Mouse (Mus musculus) hindbrain, embryonic 11.5 days (tissue): Measurements from ENCODE around the gene Prr12. TPM values are rescaled to one million over a fixed set of nuclear protein-coding genes. Genes with fewer than 3 reads are reported as not detected.
A peak's percentile ranks its signal among the peaks of the same experiment; 100 is the strongest.

Experiments
- ATAC-seq: fragments of 200-750 bp; cut with Nextera tagmentation; 2 replicates; pipeline ENCODE4 v1.8.0; 2017; ENCODE audit warnings: mild to moderate bottlenecking, moderate TSS enrichment, moderate library complexity; ENCODE audit not compliant: low FRiP score
- DNase-seq: peaks from one replicate; pipeline ENCODE4 v3.0.0-alpha.2; 2015; ENCODE audit warnings: low spot score
- H3K27ac ChIP-seq: fragments of 300-500 bp; sonication (generic); 2 replicates; pipeline ENCODE4 v1.5.1; 2014; ENCODE audit warnings: mild to moderate bottlenecking, low read depth, low read length
- H3K27me3 ChIP-seq: fragments of 300-500 bp; sonication (generic); 2 replicates; pipeline ENCODE4 v1.6.1; 2014; ENCODE audit warnings: mild to moderate bottlenecking, low read length, moderate library complexity, mixed read lengths; ENCODE audit not compliant: control insufficient read depth, insufficient read depth
- H3K36me3 ChIP-seq: fragments of 300-500 bp; sonication (generic); 2 replicates; pipeline ENCODE4 v1.6.1; 2014; ENCODE audit warnings: mild to moderate bottlenecking, low read length, moderate library complexity, mixed read lengths; ENCODE audit not compliant: control insufficient read depth, insufficient read depth
- H3K4me1 ChIP-seq: fragments of 300-500 bp; sonication (generic); replicated peaks from 2 replicates; pipeline ENCODE4 v1.6.1; 2014; ENCODE audit warnings: low read length, mixed read lengths; ENCODE audit not compliant: control insufficient read depth, insufficient read depth
- H3K4me2 ChIP-seq: fragments of 300-500 bp; sonication (generic); replicated peaks from 2 replicates; pipeline ENCODE4 v1.6.1; 2014; ENCODE audit warnings: mild to moderate bottlenecking, low read depth, low read length
- H3K4me3 ChIP-seq: fragments of 300-500 bp; sonication (generic); 2 replicates; pipeline ENCODE4 v1.5.1; 2014; ENCODE audit warnings: low read depth, low read length
- H3K9ac ChIP-seq: fragments of 300-500 bp; sonication (generic); 2 replicates; pipeline ENCODE4 v1.6.1; 2014; ENCODE audit warnings: low read depth, low read length
- H3K9me3 ChIP-seq: fragments of 300-500 bp; sonication (generic); 2 replicates; pipeline ENCODE4 v1.6.1; 2016; ENCODE audit warnings: low read length; ENCODE audit not compliant: control insufficient read depth
- WGBS: fragments of 180-500 bp; shearing (Covaris S2); extraction: QIAGEN DNeasy Blood & Tissue Kit; methylation state at CpG from one replicate; pipeline ENCODE4 v1.1.7; 2014; 5-methylcytosine and 5-hydroxymethylcytosine counted together
- polyA plus RNA-seq: library from polyadenylated mRNA; unstranded; fragments of >200 nt; fragmentation: Nextera tagmentation; extraction: Ambion mirVana; gene quantifications from 2 replicates; pipeline ENCODE4 v1.2.1, GENCODE M21; 2014

The Prr12 gene
- polyA plus RNA-seq, 1 experiment from 2014 or later = 16.0 TPM

GRCm38 (mm10) chr7:45040851-45041250 is 11.8 kb downstream of the Prr12 start:
- ATAC-seq (no peak), DNase-seq (no peak)
- Histone ChIP-seq H3K9ac (no peak overlapping the region), H3K4me1 (no peaks in the 10 kb centered on the region), H3K36me3 (peaks cover 37% of the 10 kb centered on the region), H3K27me3 (no peaks in the 10 kb centered on the region), H3K4me3 (no peak overlapping the region), H3K9me3 (no peaks in the 10 kb centered on the region), H3K4me2 (no peak overlapping the region), H3K27ac (no peak overlapping the region)
- WGBS = 92% methylated on average over 9 of the region's 9 CpGs

GRCm38 (mm10) chr7:45038411-45038810 is 14.3 kb downstream of the Prr12 start:
- Histone ChIP-seq H3K4me1 (no peaks in the 10 kb centered on the region), H3K9ac (no peak overlapping the region), H3K4me3 (no peak overlapping the region), H3K27ac (no peak overlapping the region), H3K9me3 (no peaks in the 10 kb centered on the region), H3K27me3 (no peaks in the 10 kb centered on the region), H3K36me3 (peaks cover 39% of the 10 kb centered on the region), H3K4me2 (no peak overlapping the region)
- ATAC-seq (no peak), DNase-seq (no peak)
- 96% methylated on average over 9 of the region's 9 CpGs for WGBS

GRCm38 (mm10) chr7:45037720-45038361 is 14.8 kb downstream of the Prr12 start:
- no peak for ATAC-seq
- Histone ChIP-seq H3K27ac (no peak overlapping the region), H3K27me3 (no peaks in the 10 kb centered on the region), H3K4me2 (no peak overlapping the region), H3K9ac (no peak overlapping the region), H3K4me1 (no peaks in the 10 kb centered on the region), H3K9me3 (no peaks in the 10 kb centered on the region), H3K36me3 (peaks cover 35% of the 10 kb centered on the region), H3K4me3 (no peak overlapping the region)
- 75% methylated on average over 7 of the region's 7 CpGs for WGBS
- DNase-seq = peak; percentile 63

- Histone ChIP-seq H3K4me2 (no peak overlapping the region), H3K9ac (no peak overlapping the region)
- WGBS = 93% methylated on average over 11 of the region's 11 CpGs
Observed at GRCm38 (mm10) chr7:45036702-45037101, 16.0 kb downstream of the Prr12 start.

GRCm38 (mm10) chr7:45035631-45036030 is 17.1 kb downstream of the Prr12 start:
- Histone ChIP-seq H3K4me2 (no peak overlapping the region), H3K36me3 (peaks cover 35% of the 10 kb centered on the region), H3K9ac (no peak overlapping the region), H3K4me3 (no peak overlapping the region), H3K27ac (no peak overlapping the region), H3K4me1 (no peaks in the 10 kb centered on the region), H3K27me3 (no peaks in the 10 kb centered on the region), H3K9me3 (no peaks in the 10 kb centered on the region)
- no peak for DNase-seq
- WGBS = 95% methylated on average over 3 of the region's 3 CpGs
- no peak for ATAC-seq

More at GRCm38 (mm10) chr7:45036702-45037101, 16.0 kb downstream of the Prr12 start:
- DNase-seq (no peak), ATAC-seq (no peak)
- Histone ChIP-seq H3K9me3 (no peaks in the 10 kb centered on the region), H3K36me3 (peaks cover 37% of the 10 kb centered on the region), H3K27me3 (no peaks in the 10 kb centered on the region), H3K4me3 (no peak overlapping the region), H3K27ac (no peak overlapping the region), H3K4me1 (no peaks in the 10 kb centered on the region)

GRCm38 (mm10) chr7:45033722-45034359 is 18.8 kb downstream of the Prr12 start:
- ATAC-seq = no peak
- no peaks in the 10 kb centered on the region for H3K27me3 ChIP-seq
- no peak overlapping the region for H3K4me3 ChIP-seq
- no peak overlapping the region for H3K4me2 ChIP-seq
- peaks cover 35% of the 10 kb centered on the region for H3K36me3 ChIP-seq
- H3K27ac ChIP-seq = no peak overlapping the region
- no peaks in the 10 kb centered on the region for H3K4me1 ChIP-seq
- WGBS = 92% methylated on average over 18 of the region's 19 CpGs
- H3K9ac ChIP-seq = no peak overlapping the region
- DNase-seq = no peak
- no peaks in the 10 kb centered on the region for H3K9me3 ChIP-seq

GRCm38 (mm10) chr7:45030857-45031256 is 21.8 kb downstream of the Prr12 start:
- H3K9ac ChIP-seq = no peak overlapping the region
- no peaks in the 10 kb centered on the region for H3K4me1 ChIP-seq
- H3K27ac ChIP-seq = no peak overlapping the region
- H3K4me3 ChIP-seq = no peak overlapping the region
- H3K27me3 ChIP-seq = no peaks in the 10 kb centered on the region
- H3K4me2 ChIP-seq = no peak overlapping the region
- DNase-seq = no peak
- WGBS = 98% methylated on average over 8 of the region's 8 CpGs
- peaks cover 39% of the 10 kb centered on the region for H3K36me3 ChIP-seq
- no peaks in the 10 kb centered on the region for H3K9me3 ChIP-seq
- ATAC-seq = no peak

- no peak overlapping the region for H3K4me2 ChIP-seq
- no peaks in the 10 kb centered on the region for H3K9me3 ChIP-seq
- no peak overlapping the region for H3K27ac ChIP-seq
- 90% methylated on average over 6 of the region's 6 CpGs for WGBS
- no peak for DNase-seq
- no peaks in the 10 kb centered on the region for H3K27me3 ChIP-seq
- no peaks in the 10 kb centered on the region for H3K4me1 ChIP-seq
- H3K36me3 ChIP-seq = peaks cover 39% of the 10 kb centered on the region
- no peak overlapping the region for H3K4me3 ChIP-seq
- no peak for ATAC-seq
- no peak overlapping the region for H3K9ac ChIP-seq
Observed at GRCm38 (mm10) chr7:45029995-45030394, 22.7 kb downstream of the Prr12 start.

GRCm38 (mm10) chr7:45028351-45028750 is 24.3 kb downstream of the Prr12 start:
- no peak overlapping the region for H3K27ac ChIP-seq
- no peak overlapping the region for H3K4me2 ChIP-seq
- H3K4me1 ChIP-seq = no peaks in the 10 kb centered on the region
- H3K36me3 ChIP-seq = peaks cover 25% of the 10 kb centered on the region
- ATAC-seq (no peak), DNase-seq (no peak)
- H3K9me3 ChIP-seq = no peaks in the 10 kb centered on the region
- H3K9ac ChIP-seq = no peak overlapping the region
- no peak overlapping the region for H3K4me3 ChIP-seq
- WGBS = 93% methylated on average over 11 of the region's 11 CpGs
- no peaks in the 10 kb centered on the region for H3K27me3 ChIP-seq
